Mouse (Mus musculus): ENCODE measurements at regions not wholly inside any gene's neighbourhood (a gene's known extent, or its start where the extent isn't known, plus 50 kb on each side); places are given as distances from the start of the nearest gene placed in this dataset.
A peak's percentile ranks its signal among the peaks of the same experiment; 100 is the strongest.
"Not testable (repeated sequence)": the region's sequence is repeated elsewhere in the genome, so short reads cannot be mapped to it uniquely, and the experiment has no call there.

DNA sequence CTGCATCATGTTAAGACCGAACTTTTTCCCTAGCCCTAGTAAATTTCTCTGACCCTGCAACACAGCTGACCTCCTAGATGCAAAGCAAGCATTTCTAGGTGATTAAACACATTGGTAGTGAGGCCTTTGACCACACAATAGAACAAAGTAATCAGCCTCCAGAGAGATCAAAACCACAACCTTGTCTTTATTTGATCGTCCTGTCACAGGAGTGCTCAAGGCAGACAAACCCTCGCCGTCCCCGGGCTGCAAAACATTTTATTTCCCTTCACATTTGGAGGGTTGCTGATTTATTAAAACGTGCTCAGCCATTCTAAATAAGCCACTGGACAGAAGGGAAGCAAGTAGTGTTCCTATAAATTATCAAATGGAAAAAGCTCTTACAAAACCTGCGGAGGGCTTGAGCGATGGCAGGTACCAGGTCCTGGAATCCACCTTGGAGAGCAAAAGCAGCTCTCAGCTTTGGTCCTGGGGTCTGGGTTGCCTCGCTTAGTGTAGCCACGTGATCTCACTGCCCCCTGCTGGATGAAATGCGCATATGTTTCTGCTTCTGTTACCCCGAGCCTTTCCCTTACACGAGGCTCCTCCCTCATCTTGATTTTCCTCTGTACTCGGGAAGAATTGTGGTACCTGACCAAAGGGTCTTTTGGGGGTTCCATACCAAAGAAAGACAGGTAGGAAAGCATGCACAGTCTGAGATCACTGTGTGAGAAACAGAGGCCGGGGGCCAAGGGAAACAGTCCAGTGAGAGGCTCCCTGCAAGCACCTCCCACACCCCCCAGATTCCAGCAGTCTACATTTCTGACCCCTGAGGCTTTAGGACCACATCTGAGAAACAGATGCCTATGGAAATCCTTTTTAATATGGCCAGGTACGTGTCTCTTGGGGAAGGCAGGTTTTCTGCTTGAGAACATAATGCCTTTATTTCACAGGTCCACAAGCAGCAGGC is 357.6 kb upstream of the Pkdcc start:
- peak; percentile 95 for TF ChIP-seq CTCF (conservative IDR thresholded peaks at IDR 0.05)
- Histone ChIP-seq H3K27ac (0 out of 2 replicates have a peak overlapping the region, but pooled peaks have one; percentile 41), H3K4me3 (peak overlapping the region; percentile 40)
- DNase-seq (ENCODE audit: low spot score in 2 of 2), result peak; percentile 81 to 85

DNA sequence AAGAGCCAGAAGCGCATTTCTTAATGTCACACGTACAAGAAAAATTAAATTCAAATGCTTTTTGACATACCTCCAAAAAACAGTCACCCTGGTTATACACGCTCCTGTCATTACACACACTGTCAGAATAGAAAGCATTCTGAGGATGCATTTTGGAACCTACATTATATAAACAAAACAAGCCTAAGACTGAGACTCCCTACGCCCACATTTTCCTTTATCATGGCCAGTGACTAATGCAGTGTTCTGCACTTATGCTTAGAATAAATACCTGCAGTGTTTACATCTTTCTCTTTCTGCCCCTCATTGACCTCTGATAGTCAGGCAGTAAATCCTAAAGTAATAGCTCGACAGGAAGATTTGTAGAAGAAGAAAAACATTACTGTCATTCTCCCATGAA is 354.7 kb upstream of the Pkdcc start:
- no peak for TF ChIP-seq CTCF (conservative IDR thresholded peaks at IDR 0.05)
- DNase-seq (ENCODE audit: low spot score in 2 of 2), result no peak
- H3K27ac ChIP-seq, result no peak overlapping the region
- H3K4me3 ChIP-seq, result no peak overlapping the region

GRCm38 (mm10) chr17:82860966-82861365 is 354.1 kb upstream of the Pkdcc start:
- TF ChIP-seq CTCF (conservative IDR thresholded peaks at IDR 0.05), result no peak
- DNase-seq (ENCODE audit: low spot score in 2 of 2), result no peak
- H3K4me3 ChIP-seq, result no peak overlapping the region
- H3K27ac ChIP-seq, result no peak overlapping the region

DNA sequence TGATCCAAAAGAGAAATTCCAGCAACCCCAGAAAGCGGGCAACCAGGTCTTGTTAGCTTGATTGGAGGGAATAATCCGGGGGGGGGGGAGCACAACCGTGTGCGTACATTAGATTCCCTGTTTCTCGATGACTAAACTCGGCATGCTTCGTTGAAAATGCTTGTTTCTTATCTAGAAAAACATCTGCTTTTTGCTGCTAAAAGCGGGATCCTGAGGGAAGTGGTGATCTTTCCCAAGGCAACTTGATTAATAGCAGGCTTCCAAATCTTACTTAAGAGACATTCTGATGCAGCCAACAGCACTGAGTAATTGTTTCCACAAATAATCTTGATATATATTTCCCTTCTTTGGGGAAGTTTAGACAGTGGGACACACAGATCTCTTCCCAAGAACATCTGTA is 338.0 kb upstream of the Pkdcc start:
- Histone ChIP-seq H3K4me3 (no peak overlapping the region), H3K27ac (no peak overlapping the region)
- no peak for DNase-seq (ENCODE audit: low spot score in 2 of 2)
- TF ChIP-seq CTCF (conservative IDR thresholded peaks at IDR 0.05), result no peak

GRCm38 (mm10) chr17:82900602-82901001 is 314.5 kb upstream of the Pkdcc start:
- Histone ChIP-seq H3K27ac (no peak overlapping the region), H3K4me3 (no peak overlapping the region)
- DNase-seq (ENCODE audit: low spot score in 2 of 2), result no peak
- TF ChIP-seq CTCF (conservative IDR thresholded peaks at IDR 0.05), result no peak

GRCm38 (mm10) chr17:82901098-82901891 is 313.8 kb upstream of the Pkdcc start:
- no peak overlapping the region for H3K27ac ChIP-seq
- H3K4me3 ChIP-seq, result no peak overlapping the region
- DNase-seq (ENCODE audit: low spot score in 2 of 2), result peak in 1 of 2 experiments; percentile 2
- TF ChIP-seq CTCF (conservative IDR thresholded peaks at IDR 0.05), result no peak

DNA sequence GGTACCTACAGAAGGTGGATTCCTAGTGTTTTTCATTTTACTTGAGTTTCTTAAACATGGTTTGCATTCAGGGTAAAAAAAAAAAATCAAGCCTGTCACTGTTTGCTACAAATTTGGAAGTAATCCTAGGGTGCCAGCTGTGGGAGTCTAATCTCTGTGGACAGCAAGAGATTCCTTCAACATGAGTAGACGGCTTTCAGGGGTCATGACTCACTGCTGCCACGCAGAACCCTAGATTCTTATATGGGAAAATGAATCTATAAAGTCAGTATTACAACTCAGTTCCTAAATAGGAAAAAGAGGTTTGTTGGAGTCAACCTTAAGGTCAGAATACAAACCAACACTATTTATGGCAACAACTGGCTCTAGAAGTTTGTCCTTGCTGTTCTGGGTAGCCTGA is 310.1 kb upstream of the Pkdcc start:
- H3K27ac ChIP-seq, result no peak overlapping the region
- H3K4me3 ChIP-seq, result no peak overlapping the region
- no peak for TF ChIP-seq CTCF (conservative IDR thresholded peaks at IDR 0.05)
- no peak for DNase-seq (ENCODE audit: low spot score in 2 of 2)

DNA sequence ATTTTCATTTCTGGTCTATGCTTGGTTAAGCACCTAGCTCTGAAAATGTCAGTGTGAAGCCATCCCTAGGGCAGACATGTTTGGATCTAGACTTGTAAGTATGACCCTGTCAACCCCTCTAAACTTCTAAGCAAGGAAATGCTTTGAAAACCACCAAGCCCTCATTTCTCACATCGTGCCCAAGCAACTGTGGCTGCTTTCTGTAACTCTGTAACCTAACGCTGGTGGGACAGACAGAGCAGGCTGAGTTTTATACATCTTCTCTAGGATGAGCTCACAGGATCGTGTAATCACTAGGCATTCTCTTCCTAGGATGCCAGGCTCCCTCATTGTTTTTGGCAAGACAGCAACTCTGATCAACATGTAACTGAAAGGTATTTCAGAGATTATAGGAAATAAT is 309.6 kb upstream of the Pkdcc start:
- no peak for TF ChIP-seq CTCF (conservative IDR thresholded peaks at IDR 0.05)
- Histone ChIP-seq H3K27ac (no peak overlapping the region), H3K4me3 (no peak overlapping the region)
- no peak for DNase-seq (ENCODE audit: low spot score in 2 of 2)

DNA sequence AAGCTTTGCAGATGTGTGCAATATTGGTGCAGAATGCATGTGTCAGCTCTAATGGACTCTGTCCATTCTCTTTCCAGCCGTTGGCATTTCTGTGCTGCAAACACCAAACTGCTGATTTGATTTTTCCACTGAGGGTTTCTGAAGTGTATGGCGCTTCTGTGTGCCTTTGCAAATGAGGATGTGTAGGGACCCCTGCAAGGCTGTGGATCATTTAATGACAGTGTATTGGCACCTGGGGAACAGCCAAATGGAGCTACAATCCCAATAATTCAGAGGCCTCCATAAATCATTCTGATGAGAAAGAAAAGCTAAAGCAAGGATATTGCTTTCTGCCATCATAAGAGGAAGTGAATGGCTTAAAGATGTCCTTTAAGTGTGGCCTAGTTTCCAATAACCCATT is 305.9 kb upstream of the Pkdcc start:
- no peak for TF ChIP-seq CTCF (conservative IDR thresholded peaks at IDR 0.05)
- no peak for DNase-seq (ENCODE audit: low spot score in 2 of 2)
- Histone ChIP-seq H3K4me3 (no peak overlapping the region), H3K27ac (no peak overlapping the region)

- DNase-seq (ENCODE audit: low spot score in 2 of 2); H3K4me3 ChIP-seq; H3K27ac ChIP-seq: not testable (repeated sequence)
Observed at GRCm38 (mm10) chr17:82922986-82923385, 292.1 kb upstream of the Pkdcc start.

DNA sequence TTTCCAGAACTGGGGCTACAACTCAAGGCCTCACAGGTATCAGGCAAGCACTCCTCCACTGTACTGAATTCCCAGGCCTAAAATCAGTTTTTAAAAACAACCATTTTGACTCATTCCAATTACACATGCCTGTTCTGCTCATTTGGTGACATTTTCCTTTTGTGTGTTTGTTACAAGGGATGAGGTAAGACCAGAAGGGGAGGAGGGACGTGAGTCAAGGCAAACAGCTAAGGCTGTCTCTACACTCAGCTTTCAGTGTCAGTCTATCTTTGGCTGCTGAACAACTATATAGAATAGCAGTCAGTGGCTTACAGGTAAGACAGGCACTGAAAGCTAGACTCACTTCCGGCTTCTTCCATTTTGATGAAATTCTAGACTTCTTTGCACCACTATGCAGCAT is 289.3 kb upstream of the Pkdcc start:
- H3K27ac ChIP-seq, result no peak overlapping the region
- H3K4me3 ChIP-seq, result no peak overlapping the region
- no peak for DNase-seq (ENCODE audit: low spot score in 2 of 2)
- TF ChIP-seq CTCF (conservative IDR thresholded peaks at IDR 0.05), result no peak

- TF ChIP-seq CTCF (conservative IDR thresholded peaks at IDR 0.05), result no peak
- DNase-seq (ENCODE audit: low spot score in 2 of 2), result no peak
- Histone ChIP-seq H3K27ac (no peak overlapping the region), H3K4me3 (no peak overlapping the region)
Observed at GRCm38 (mm10) chr17:82927681-82928080, 287.4 kb upstream of the Pkdcc start.

- Histone ChIP-seq H3K4me3 (no peak overlapping the region), H3K27ac (0 out of 2 replicates have a peak overlapping the region, but pooled peaks have one; percentile 39)
- TF ChIP-seq CTCF (conservative IDR thresholded peaks at IDR 0.05), result no peak
Observed at GRCm38 (mm10) chr17:82929511-82929910, 285.6 kb upstream of the Pkdcc start.

More at GRCm38 (mm10) chr17:82929511-82929910, 285.6 kb upstream of the Pkdcc start:
- DNase-seq (ENCODE audit: low spot score in 2 of 2), result no peak
